Mouse (Mus musculus) C2C12 (cell line): ENCODE results near the gene Uap1l1. TPM values are rescaled to one million over a fixed set of nuclear protein-coding genes. Genes with fewer than 3 reads are reported as not detected.

Experiments used
- H3K27me3 ChIP-seq: one replicate; pipeline ENCODE4 v1.6.1; 2011; ENCODE audit not compliant: control insufficient read depth, insufficient read depth, insufficient read length
- H3K36me3 ChIP-seq: one replicate; pipeline ENCODE4 v1.6.1; 2011; ENCODE audit not compliant: control insufficient read depth, insufficient read depth
- H3K4me3 ChIP-seq: one replicate; pipeline ENCODE4 v1.5.1; 2011; ENCODE audit warnings: mild to moderate bottlenecking, control low read depth; ENCODE audit not compliant: poor library complexity, insufficient read depth, severe bottlenecking
- H3K79me2 ChIP-seq: one replicate; pipeline ENCODE4 v1.6.1; 2011; ENCODE audit not compliant: control insufficient read depth, insufficient read depth
- H3K79me3 ChIP-seq: one replicate; pipeline ENCODE4 v1.6.1; 2011; ENCODE audit warnings: low read depth, control low read depth
- H3ac ChIP-seq: one replicate; pipeline ENCODE3; 2011; ENCODE audit warnings: low read depth; ENCODE audit not compliant: control insufficient read depth, insufficient read length
- CEBPB ChIP-seq: IDR thresholded peaks from one replicate; pipeline ENCODE4 v1.6.1; 2011; ENCODE audit warnings: low read depth, mild to moderate bottlenecking, control low read depth, moderate library complexity
- CTCF ChIP-seq: IDR thresholded peaks from one replicate; pipeline ENCODE4 v1.5.1; 2011; ENCODE audit not compliant: control insufficient read depth, insufficient read depth, insufficient read length
- FOSL1 ChIP-seq: IDR thresholded peaks from one replicate; pipeline ENCODE4 v1.8.0; 2011; ENCODE audit warnings: mild to moderate bottlenecking, low read length; ENCODE audit not compliant: poor library complexity, insufficient read depth, severe bottlenecking
- MAX ChIP-seq: IDR thresholded peaks from one replicate; pipeline ENCODE4 v1.6.1; 2011; ENCODE audit warnings: mild to moderate bottlenecking, control low read depth
- MYOD1 ChIP-seq: IDR thresholded peaks from one replicate; pipeline ENCODE4 v1.6.1; 2011; ENCODE audit warnings: low read depth; ENCODE audit not compliant: control insufficient read depth, insufficient read length
- MYOG ChIP-seq: IDR thresholded peaks from one replicate; pipeline ENCODE4 v1.6.1; 2011; ENCODE audit not compliant: control insufficient read depth, insufficient read length; ENCODE audit errors: extremely low read depth
- USF1 ChIP-seq: IDR thresholded peaks from one replicate; pipeline ENCODE4 v1.6.1; 2011; ENCODE audit warnings: low read depth, mild to moderate bottlenecking, control low read depth, moderate library complexity
- polyA plus RNA-seq: library from polyadenylated mRNA; unstranded; fragments of >200 nt; fragmentation: generic; extraction: Trizol; gene quantifications from one replicate; pipeline ENCODE4 v1.2.1, GENCODE M21; 2012; ENCODE audit warnings: missing spikeins

Uap1l1 gene
- polyA plus RNA-seq, 1 experiment = 96.6 TPM

DNA sequence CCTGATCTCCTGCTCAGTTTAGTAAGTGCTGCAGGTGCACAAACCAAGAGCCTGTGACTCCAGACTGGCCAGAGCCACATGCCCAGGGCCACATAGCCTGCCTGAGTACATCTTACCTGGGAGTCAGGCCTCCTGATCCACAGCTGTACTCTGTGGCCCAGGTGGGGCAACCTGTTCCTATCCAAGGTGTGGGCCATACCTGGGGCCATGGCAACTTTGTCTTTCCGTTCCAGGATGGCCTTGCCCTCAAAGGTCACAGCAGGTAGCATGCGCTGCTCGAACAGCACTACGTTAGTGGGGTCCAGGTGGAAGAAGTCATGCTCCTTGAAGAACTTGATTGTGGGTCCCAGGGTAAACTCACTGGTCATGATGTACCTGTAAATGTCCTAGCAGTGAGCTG lies 1.2 kb downstream of the Uap1l1 start:
- TF ChIP-seq CTCF (no peak), MAX (no peak), CEBPB (no peak), FOSL1 (no peak), USF1 (no peak), MYOG (no peak), MYOD1 (no peak)
- Histone ChIP-seq H3K4me3 (peak overlapping the region; percentile 65), H3K27me3 (no peaks in the 10 kb centered on the region), H3K79me2 (peaks cover 16% of the 10 kb centered on the region), H3K79me3 (no peaks in the 10 kb centered on the region), H3K36me3 (peaks cover 39% of the 10 kb centered on the region), H3ac (no peak overlapping the region)

GRCm38 (mm10) chr2:25363478-25364178 lies 1.9 kb downstream of the Uap1l1 start:
- H3K79me2 ChIP-seq = peaks cover 16% of the 10 kb centered on the region
- peaks cover 39% of the 10 kb centered on the region for H3K36me3 ChIP-seq
- H3K27me3 ChIP-seq = no peaks in the 10 kb centered on the region
- H3K4me3 ChIP-seq = no peak overlapping the region
- H3K79me3 ChIP-seq = no peaks in the 10 kb centered on the region
- TF ChIP-seq USF1 (no peak), MYOD1 (peak; percentile 46)
- H3ac ChIP-seq = no peak overlapping the region

GRCm38 (mm10) chr2:25359848-25360247 lies 5.6 kb downstream of the Uap1l1 start:
- H3K79me3 ChIP-seq = peaks cover under 1% of the 10 kb centered on the region
- H3K36me3 ChIP-seq = peaks cover 39% of the 10 kb centered on the region
- no peak overlapping the region for H3K4me3 ChIP-seq
- H3ac ChIP-seq = no peak overlapping the region
- TF ChIP-seq CTCF (no peak), USF1 (no peak), MYOG (no peak), MYOD1 (no peak), CEBPB (no peak), MAX (no peak), FOSL1 (no peak)
- H3K79me2 ChIP-seq = peaks cover 25% of the 10 kb centered on the region
- H3K27me3 ChIP-seq = no peaks in the 10 kb centered on the region

DNA sequence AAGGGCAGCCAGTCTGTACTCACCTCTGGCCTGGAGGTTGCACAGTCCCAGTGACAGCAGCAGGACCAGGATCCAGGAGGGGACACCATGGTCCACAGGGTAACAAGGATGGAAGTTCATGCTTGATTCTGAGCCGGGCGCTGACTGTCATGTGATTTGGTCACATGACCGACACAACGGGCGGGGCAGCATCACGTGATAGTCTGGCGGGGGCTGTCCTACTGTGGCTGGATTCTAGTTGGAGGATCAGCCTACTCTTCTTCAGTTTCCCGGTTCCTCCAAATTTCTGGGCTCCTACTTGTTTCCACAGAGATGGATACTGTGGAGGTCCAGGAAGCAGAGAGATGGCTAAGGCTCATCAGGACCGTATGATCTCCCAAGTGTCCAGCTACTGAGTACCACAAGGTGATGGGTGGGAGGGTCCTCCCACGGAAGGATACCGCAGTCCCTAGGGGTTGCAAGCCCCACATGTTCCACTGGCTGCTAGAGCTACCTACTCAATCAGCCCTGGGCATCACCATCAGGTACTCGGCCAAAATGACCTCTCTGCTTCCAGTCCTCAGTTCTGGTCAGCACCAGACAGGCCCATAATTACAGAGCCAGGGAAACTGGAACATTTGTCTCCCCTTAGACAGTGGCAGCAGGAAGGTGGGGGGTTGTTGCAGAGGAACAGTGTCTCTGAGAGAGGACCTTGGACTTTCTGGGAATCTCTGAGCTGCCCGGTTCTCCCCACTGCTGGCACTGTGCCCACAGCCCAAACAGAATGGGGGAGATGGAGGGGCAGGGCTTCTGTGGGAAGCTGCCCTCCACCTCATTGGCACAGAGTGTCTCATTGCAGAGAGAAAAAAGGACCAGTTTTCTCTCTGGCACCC lies 9.0 kb downstream of the Uap1l1 start, which contains the start of gene Dpp7:
Dpp7 (minus strand) TSS at position 152 of the 872 bp plus-strand sequence.
- H3K79me2 ChIP-seq = peaks cover 20% of the 10 kb centered on the region
- no peaks in the 10 kb centered on the region for H3K27me3 ChIP-seq
- H3ac ChIP-seq = peak within 1 kb of the TSS; percentile 82
- H3K36me3 ChIP-seq = peaks cover 49% of the 10 kb centered on the region
- TF ChIP-seq CEBPB (no peak), MYOG (no peak), USF1 (peak; percentile 100), MYOD1 (no peak), MAX (peak; percentile 69)
- H3K4me3 ChIP-seq = peak within 1 kb of the TSS; percentile 44
- H3K79me3 ChIP-seq = peaks cover 2% of the 10 kb centered on the region

DNA sequence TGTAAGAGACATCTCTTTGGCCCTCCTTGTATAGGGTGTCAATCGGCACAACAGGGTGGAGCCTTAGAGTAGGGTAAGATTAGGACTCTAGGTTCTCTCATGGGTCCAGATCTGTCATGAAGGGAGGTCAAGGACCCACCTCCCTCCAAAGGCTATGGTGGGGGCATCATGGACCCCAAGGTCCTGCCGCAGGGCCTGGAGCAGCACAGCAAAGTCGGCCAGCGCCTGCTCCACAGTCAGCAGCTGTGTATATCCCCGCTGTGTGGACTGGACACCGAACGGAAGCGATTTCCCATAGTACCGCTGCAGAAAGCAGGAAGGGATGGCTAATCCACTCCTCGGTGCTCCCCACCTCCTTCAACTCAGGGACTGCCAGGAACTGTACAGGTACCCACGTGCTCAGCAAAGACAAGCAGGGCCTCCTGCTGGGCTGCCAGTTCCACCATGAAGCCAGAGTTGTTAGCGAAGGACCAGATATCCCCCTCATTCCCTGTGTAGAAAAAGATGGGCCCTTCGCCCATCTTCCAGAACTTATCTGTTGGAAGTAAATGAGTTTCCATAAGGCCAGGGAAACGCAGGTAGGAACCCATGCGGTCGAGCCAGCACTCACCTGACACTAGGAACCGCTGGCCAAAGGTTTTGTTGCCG lies 9.9 kb downstream of the Uap1l1 start:
- Histone ChIP-seq H3K36me3 (peaks cover 47% of the 10 kb centered on the region), H3K79me2 (peaks cover 20% of the 10 kb centered on the region), H3K4me3 (peak overlapping the region; percentile 44), H3ac (peak overlapping the region; percentile 82), H3K79me3 (peaks cover 2% of the 10 kb centered on the region), H3K27me3 (no peaks in the 10 kb centered on the region)
- no peak for TF ChIP-seq MYOG
- no peak for TF ChIP-seq CEBPB
- TF ChIP-seq FOSL1 = no peak
- TF ChIP-seq CTCF = no peak
- TF ChIP-seq USF1 = no peak
- TF ChIP-seq MYOD1 = no peak
- no peak for TF ChIP-seq MAX
